ENCODE assay signal across 8 mouse cellular contexts in genomic region chr17:33824084-33824996, GRCm38 (mm10). TPM values are rescaled to one million over a fixed set of nuclear protein-coding genes. Genes with fewer than 3 reads are reported as not detected.
DNase-seq lines count a peak whose midpoint lies in the region; ATAC-seq lines count a peak whose summit lies in the region.

Rps28 (minus strand) TSS chr17:33824562.
Ndufa7 (plus strand) TSS chr17:33824572.

- peak within 1 kb of the TSS; percentile 93 for H3K4me2 ChIP-seq in hindbrain, embryonic 16.5 days (ENCODE audit: low read length)

- peak; percentile 99 for DNase-seq in T-cell, adult 2 months (ENCODE audit: low spot score)
- DNase-seq in cerebellum, postnatal 36 days: peak; percentile 98 to 99
- DNase-seq in gastrocnemius, adult 18-20 months (ENCODE audit: low spot score): peak; percentile 99
- DNase-seq in left cerebral cortex, adult 18-20 months (ENCODE audit: low spot score in 2 of 2): peak; percentile 98
- DNase-seq in right cerebral cortex, adult 18-20 months: peak; percentile 98
- peak; percentile 93 for DNase-seq in urinary bladder, postnatal 10 days (ENCODE audit: low spot score)

- peak within 1 kb of the TSS; percentile 84 for H3K27ac ChIP-seq in hindbrain, embryonic 16.5 days (ENCODE audit: low read depth, low read length)
- peak within 1 kb of the TSS; percentile 82 for H3K27ac ChIP-seq in macrophage

- under 1% methylated on average over 51 of the region's 51 CpGs for WGBS in hindbrain, embryonic 16.5 days
- under 1% methylated on average over 48 of the region's 51 CpGs for WGBS in macrophage (ENCODE audit: missing documents)

- no peaks in the 10 kb centered on the region for H3K9me3 ChIP-seq in hindbrain, embryonic 16.5 days (ENCODE audit: control insufficient read depth, low read length)

- peaks cover 24% of the 10 kb centered on the region for H3K4me1 ChIP-seq in hindbrain, embryonic 16.5 days (ENCODE audit: control insufficient read depth, insufficient read depth, low read depth, low read length)

- H3K36me3 ChIP-seq in hindbrain, embryonic 16.5 days (ENCODE audit: control insufficient read depth, insufficient read depth, low read length): peaks cover 16% of the 10 kb centered on the region
- peaks cover 24% of the 10 kb centered on the region; the same call in 1 of the 2 replicates for H3K36me3 ChIP-seq in macrophage (ENCODE audit: inconsistent target)

- H3K27me3 ChIP-seq in hindbrain, embryonic 16.5 days (replicated peaks; ENCODE audit: control insufficient read depth, insufficient read depth, low read length): no peaks in the 10 kb centered on the region

- peak within 1 kb of the TSS; percentile 69 for H3K4me3 ChIP-seq in hindbrain, embryonic 16.5 days (ENCODE audit: low read length)
- H3K4me3 ChIP-seq in macrophage (ENCODE audit: inconsistent target): peak within 1 kb of the TSS; percentile 87

- peak; percentile 95 for ATAC-seq in hindbrain, embryonic 16.5 days

- H3K9ac ChIP-seq in hindbrain, embryonic 16.5 days (ENCODE audit: low read depth, low read length): peak within 1 kb of the TSS; percentile 73

- peaks cover 67% of the 10 kb centered on the region for H3K79me2 ChIP-seq in macrophage (ENCODE audit: inconsistent target)

RNA-seq across cellular contexts. Expression of gene Rps28, which starts in this region (rescaled TPM):
- total RNA-seq in gastrocnemius, adult 18-20 months (2021): 100 to 1,000 TPM; 586 to 627 TPM
- 392 and 410 TPM in 2 replicates for polyA plus RNA-seq in hindbrain, embryonic 16.5 days (2015; fragmentation: Nextera tagmentation; extraction: Ambion mirVana)
- total RNA-seq in left cerebral cortex, adult 18-20 months (2021): 100 to 1,000 TPM; 702 to 765 TPM
- 100 to 1,000 TPM in 3 of 26 experiments, 10 to 100 TPM in 23; 38.9 to 293 (median 68.4) TPM for total RNA-seq in macrophage (2018; cell fraction: chromatin; rRNA removed)
- 1,000 to 10,000 TPM in 25 of 26 experiments, 100 to 1,000 TPM in 1; 906 to 2,967 (median 1,656) TPM for total RNA-seq in macrophage (2018; cell fraction: cytosol; rRNA removed)
- total RNA-seq in macrophage (2018; cell fraction: nucleus; rRNA removed): 100 to 1,000 TPM; 206 to 479 (median 301) TPM
- polyA plus RNA-seq in macrophage (2018): 746 to 2,425 TPM (median 1,878 TPM) in 3 replicates

RNA-seq across cellular contexts. Expression of gene Ndufa7, which starts in this region (rescaled TPM):
- total RNA-seq in gastrocnemius, adult 18-20 months (2021): 100 to 1,000 TPM; 375 to 377 TPM
- 464 and 517 TPM in 2 replicates for polyA plus RNA-seq in hindbrain, embryonic 16.5 days (2015; fragmentation: Nextera tagmentation; extraction: Ambion mirVana)
- 100 to 1,000 TPM; 194 to 196 TPM for total RNA-seq in left cerebral cortex, adult 18-20 months (2021)
- total RNA-seq in macrophage (2018; cell fraction: chromatin; rRNA removed): 10 to 100 TPM; 12.7 to 74.3 (median 29.7) TPM
- total RNA-seq in macrophage (2018; cell fraction: cytosol; rRNA removed): 100 to 1,000 TPM; 139 to 235 (median 177) TPM
- 10 to 100 TPM; 24.5 to 69.4 (median 36.2) TPM for total RNA-seq in macrophage (2018; cell fraction: nucleus; rRNA removed)
- 105 to 236 TPM (median 213 TPM) in 3 replicates for polyA plus RNA-seq in macrophage (2018)

Comparison
In these comparisons a context has a peak if more than half of its experiments do, and no peak if none do; other contexts are left out.
1. Peak in every context shown above with its lines: DNase-seq, ATAC-seq, H3K4me3 ChIP-seq and H3K27ac ChIP-seq.